Mouse (Mus musculus) CH12F3 (cell line): Measurements from ENCODE around the gene 2010111I01Rik.
"Not testable (repeated sequence)": the region's sequence is repeated elsewhere in the genome, so short reads cannot be mapped to it uniquely, and the experiment has no call there.

Source experiments
- in situ Hi-C: fragments of 300-500 bp; cut with MboI; formaldehyde crosslinking; loops from 2 replicates; pipeline ENCODE4 v1.14.3; 2020; ENCODE audit warnings: low sequenced_read_pairs

Gene 2010111I01Rik

DNA sequence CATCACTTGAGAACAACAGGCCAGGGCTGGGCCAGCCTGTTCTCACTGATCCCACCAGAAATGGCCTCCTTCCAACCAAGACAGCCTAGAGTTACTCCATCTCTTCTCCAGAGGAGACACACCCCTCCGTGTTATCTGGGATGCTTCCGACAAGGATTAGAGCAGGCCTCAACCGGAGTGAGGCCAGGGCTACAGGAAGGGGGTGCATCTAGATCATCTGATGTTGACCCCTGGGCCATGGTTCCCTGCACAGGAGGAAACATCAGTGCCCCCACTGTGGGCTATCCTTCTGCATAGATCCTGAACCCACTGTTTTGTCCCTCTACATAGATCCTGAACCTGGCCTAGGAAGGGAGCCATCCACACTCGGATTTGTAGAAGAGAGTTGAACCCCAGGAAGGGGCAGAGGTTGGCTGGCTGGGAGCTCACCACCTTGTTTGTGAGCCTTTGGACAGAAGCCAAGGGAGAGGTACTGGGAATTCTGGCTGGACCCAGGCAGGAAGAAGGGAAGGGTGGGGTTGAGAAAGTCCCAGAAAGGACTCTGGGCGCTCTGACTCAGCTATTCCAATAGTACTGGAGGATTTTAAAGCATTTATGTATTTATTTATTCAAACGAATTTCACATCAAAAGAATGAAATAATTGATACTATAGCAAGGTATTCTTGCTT is 339.6 kb downstream of the 2010111I01Rik start:
- in situ Hi-C loops, result no loop called here

DNA sequence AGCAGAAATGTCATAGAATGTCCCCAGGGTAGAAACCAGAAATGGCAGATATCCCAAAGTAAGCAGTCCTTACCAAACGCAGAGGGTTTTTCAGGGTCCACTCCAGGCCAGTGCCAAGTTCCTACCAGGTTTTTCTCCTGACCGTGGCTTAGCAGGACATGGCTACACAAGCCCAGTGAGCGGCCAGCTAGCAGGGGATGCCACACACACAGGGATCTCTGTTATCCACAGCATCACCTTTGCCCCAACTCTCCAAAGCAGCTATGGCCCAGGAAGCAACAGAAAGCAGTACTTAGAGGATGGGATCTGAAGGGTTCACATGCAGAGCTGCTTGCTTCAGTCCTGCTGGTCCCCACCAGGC is 340.1 kb downstream of the 2010111I01Rik start:
- in situ Hi-C loops, result no loop called here

- in situ Hi-C loops, result no loop called here
These were observed 340.7 kb downstream of the 2010111I01Rik start for GRCm38 (mm10) chr13:63305160-63306011.

- in situ Hi-C loops, result no loop called here
These were observed 342.1 kb downstream of the 2010111I01Rik start for GRCm38 (mm10) chr13:63306768-63307167.

GRCm38 (mm10) chr13:63309563-63309962 is 344.9 kb downstream of the 2010111I01Rik start:
- in situ Hi-C loops, result no loop called here

- in situ Hi-C loops, result no loop called here
These were observed 346.5 kb downstream of the 2010111I01Rik start for GRCm38 (mm10) chr13:63311156-63311555.

- in situ Hi-C loops, result no loop called here
These were observed 348.6 kb downstream of the 2010111I01Rik start for GRCm38 (mm10) chr13:63313247-63313646.

DNA sequence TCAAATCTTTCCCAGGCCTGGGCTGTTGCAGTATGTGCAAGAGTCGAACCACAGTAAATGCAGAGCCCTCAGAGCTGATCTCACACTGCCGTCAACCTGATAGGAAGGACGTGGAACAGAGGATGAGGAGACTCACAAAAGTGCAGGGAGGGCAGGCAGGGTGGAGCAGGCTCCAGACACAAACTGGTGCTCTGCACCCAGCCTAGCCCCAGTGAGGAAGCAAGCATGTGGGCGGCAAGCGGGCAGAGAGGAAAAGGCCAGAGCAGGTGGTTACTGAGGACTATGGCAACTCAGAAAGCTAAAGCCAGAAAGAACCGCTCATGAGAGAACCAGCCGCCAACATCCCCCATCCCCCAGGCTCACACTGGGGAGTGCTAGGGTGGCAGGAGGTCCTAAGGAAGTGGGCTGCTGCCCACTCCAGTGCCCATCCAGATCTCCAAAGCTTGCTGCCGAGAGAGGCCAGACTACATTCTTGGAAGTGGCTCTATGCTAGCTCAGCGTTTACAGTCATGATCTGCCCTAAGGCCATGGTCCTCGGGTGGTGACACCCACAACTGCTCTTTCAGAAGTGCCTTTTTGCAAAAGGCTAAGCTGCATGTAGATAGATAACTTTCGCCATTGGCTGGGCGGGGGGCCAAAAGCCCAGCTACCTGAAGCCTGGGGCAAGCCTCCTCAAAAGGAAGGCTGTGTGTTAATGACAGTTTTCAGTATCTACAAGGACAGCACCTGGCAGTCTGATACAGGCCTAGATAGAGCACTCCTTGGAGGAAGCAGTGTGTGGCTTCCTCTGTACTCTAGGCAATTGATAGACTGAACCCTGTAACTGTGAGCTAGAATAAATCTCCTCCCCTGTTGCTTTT is 349.3 kb downstream of the 2010111I01Rik start:
- in situ Hi-C loops, result no loop called here

DNA sequence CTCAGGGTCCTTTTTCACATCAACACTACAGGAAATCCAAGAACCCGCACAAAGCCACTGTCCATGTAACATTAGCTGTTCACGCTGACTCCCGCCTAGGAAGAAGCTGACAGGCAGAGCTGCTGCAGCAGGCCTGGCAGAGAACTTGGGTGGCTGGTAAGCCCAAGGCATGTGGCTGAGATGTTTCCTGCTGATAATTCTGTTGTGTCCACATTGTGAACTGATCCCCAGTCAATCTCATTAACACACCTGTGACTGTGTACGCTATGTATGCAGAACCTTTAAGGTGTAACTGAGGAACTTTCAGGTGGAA is 349.9 kb downstream of the 2010111I01Rik start:
- in situ Hi-C loops, result no loop called here

DNA sequence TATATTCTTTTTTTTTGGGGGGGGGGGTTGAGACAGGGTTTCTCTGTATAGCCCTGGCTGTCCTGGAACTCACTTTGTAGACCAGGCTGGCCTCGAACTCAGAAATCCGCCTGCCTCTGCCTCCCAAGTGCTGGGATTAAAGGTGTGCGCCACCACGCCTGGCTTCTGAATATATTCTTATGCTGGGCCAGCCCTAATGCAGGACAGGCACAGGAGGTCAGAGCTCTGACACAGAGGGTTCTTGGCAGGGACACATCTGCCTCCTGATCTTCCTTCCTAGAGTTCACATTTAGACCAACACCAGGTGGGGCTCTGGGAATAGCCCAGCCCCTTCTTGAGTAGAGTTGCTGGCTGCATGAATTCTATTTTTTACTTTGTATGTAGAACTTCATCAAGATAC is 350.4 kb downstream of the 2010111I01Rik start:
- in situ Hi-C loops, result not testable (repeated sequence)

DNA sequence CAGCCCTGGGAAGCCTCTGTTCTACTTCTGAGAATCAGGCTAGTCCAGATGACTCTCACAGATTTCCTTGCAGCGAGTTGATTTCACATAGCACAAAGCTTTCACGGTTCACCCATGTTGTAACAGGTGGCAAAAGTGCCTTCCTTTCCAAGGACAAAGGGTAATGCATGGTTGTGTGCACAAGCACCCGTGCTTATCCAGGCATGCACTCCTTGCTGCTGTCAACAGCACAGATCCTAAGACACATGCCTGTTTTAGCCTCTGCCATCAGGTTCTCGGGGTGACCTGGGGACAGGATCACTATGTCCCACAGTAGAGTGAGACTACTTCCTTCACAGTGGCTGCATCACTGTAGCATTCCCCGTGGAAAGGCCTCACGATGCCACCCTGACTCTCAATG is 351.1 kb downstream of the 2010111I01Rik start:
- in situ Hi-C loops, result no loop called here

- in situ Hi-C loops, result no loop called here
These were observed 351.7 kb downstream of the 2010111I01Rik start for GRCm38 (mm10) chr13:63316407-63316806.

- in situ Hi-C loops, result no loop called here
These were observed 353.0 kb downstream of the 2010111I01Rik start for GRCm38 (mm10) chr13:63317681-63318104.

DNA sequence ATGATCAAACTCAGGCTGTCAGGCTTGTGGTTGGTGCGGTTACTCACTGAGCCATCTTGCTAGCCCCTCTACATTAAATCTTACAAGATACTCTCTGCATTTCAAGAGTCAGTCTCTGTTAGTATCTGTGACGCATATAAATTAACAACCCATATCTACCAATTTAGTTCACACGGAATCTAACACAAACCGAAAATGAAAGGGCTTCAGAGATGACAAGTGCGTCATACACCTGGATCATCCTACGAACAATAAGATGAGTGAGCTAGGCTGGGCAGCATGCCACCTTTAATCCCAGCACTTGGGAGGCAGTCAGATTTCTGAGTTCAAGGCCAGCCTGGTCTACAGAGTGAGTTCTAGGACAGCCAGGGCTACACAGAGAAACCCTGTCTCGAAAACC is 355.1 kb downstream of the 2010111I01Rik start:
- in situ Hi-C loops, result loop anchor here (10.0 kb wide), 2 partner anchors 275 to 395 kb away; no protein-coding TSS in a partner anchor

DNA sequence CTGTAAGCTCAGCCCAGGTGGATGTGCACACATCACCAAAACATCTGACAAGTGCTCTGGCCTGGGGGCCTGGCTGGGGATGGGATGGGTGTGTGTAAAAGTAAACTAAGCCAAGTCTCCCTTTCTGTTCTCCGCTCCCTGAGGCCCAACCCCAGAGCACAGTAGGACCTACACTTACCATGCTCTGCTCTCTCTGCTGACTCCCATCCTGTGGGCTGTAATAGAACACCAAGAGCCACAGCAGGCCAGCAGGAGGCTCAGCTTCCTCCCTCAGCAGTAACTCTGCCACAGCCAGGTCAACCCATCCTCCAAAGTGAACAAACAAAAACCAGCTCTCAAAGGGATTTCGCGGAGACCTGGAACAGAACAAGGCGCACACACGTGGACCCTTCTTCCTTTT is 357.0 kb downstream of the 2010111I01Rik start:
- in situ Hi-C loops, result loop anchor here (10.0 kb wide), 2 partner anchors 277 to 397 kb away; no protein-coding TSS in a partner anchor

DNA sequence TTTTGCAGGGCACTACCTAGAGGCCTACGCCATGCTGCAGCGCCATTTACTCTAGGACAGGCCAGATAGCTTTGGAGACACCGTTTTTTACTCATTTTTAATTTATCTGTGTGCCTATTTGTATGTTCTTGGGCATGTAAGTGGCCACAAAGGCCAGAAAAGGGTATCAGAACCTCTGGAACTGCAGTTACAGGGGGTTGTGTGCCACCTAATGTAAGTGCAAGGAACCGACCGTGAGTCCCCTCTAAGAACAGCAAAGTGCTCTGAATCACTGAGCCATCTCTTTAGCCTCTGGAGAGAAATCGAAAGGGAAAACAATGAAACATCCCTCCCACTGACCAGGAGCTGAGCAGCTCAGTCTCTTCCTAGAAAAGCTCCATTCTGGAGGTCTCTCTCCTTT is 358.1 kb downstream of the 2010111I01Rik start:
- in situ Hi-C loops, result loop anchor here (10.0 kb wide), 2 partner anchors 278 to 398 kb away; no protein-coding TSS in a partner anchor

GRCm38 (mm10) chr13:63323286-63324075 is 358.8 kb downstream of the 2010111I01Rik start:
- in situ Hi-C loops, result loop anchor here (10.0 kb wide), 2 partner anchors 279 to 399 kb away; no protein-coding TSS in a partner anchor

GRCm38 (mm10) chr13:63324311-63324710 is 359.6 kb downstream of the 2010111I01Rik start:
- in situ Hi-C loops, result loop anchor here (10.0 kb wide), 2 partner anchors 280 to 400 kb away; no protein-coding TSS in a partner anchor

DNA sequence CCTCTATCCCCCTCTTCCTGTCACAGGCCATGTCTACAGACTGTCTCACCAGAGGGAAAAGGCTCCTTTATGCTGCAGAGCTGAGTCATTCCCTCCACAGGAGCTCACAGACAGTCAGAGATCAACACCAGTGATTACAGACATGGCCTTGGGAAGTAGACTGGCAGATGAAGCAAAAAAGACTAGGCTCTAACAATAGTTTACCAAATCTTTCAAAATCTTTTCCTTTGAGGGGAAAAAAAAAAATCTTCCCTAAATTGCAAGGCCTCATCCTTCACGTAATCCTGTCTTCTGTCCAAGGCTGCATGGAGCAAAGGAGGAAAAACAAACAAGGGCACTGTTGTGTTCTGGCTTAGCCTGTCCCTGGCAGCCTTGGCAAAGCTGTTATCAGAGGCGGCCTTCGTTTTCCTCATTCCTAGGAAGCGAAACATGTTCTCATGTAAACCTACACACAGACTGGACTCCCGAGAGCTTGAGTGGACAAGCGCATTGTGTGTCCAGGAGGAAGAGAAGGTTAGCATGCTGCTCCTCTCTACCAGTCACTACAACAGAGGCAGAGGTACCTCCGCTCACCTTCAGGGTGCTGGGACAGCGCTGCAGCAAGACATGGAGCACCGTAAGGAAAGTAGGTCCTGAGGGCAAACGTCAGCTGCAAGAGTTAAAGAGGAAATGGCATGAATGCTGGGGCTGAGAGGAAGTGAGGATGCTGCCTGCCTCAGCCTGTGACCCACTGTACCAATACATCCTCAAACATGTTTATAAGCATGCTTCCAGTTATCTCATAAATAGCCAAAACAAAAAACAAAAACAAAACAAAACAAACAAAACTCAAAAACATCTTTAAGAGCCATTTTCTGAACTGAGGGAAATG is 360.5 kb downstream of the 2010111I01Rik start:
- in situ Hi-C loops, result loop anchor here (10.0 kb wide), 2 partner anchors 280 to 400 kb away; no protein-coding TSS in a partner anchor
